Mouse (Mus musculus) ovary, postnatal 14 days (tissue): Measurements from ENCODE around the gene Sptssa.
"Not testable (repeated sequence)": the region's sequence is repeated elsewhere in the genome, so short reads cannot be mapped to it uniquely, and the experiment has no call there.

ENCODE experiments used
- DNase-seq: peaks from one replicate; pipeline ENCODE4 v3.0.0; 2022; ENCODE audit warnings: low spot score

Sptssa gene

GRCm38 (mm10) chr12:54656396-54657171 is at the start of gene Sptssa:
TSS of gene Sptssa (minus strand) at chr12:54656573.
- peak; percentile 90 for DNase-seq

- DNase-seq, result no peak
These were observed 43.0 kb upstream of the Sptssa start for GRCm38 (mm10) chr12:54699394-54699793.

DNA sequence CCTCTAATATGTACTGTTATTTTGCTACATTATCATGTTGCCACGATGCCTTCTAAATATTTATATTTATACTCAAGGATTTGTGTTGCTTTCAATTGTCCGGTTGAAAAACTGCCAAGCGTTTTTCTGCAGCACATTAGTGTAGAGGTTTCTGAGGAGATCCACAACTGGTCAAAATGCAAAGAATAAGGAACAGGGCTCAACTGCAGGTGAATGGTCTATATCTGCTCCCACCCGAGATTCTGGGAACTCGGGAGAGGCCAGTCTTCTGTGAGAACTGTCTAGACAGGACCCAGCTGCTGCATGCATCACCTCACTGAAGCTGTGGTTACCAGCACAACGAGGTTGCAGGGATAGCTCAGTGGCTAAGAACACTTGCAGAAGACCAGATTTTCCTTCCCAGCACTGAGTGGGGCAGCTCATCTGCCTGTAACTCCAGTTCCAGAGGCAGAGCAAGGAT is 41.4 kb upstream of the Sptssa start:
- DNase-seq, result no peak

DNA sequence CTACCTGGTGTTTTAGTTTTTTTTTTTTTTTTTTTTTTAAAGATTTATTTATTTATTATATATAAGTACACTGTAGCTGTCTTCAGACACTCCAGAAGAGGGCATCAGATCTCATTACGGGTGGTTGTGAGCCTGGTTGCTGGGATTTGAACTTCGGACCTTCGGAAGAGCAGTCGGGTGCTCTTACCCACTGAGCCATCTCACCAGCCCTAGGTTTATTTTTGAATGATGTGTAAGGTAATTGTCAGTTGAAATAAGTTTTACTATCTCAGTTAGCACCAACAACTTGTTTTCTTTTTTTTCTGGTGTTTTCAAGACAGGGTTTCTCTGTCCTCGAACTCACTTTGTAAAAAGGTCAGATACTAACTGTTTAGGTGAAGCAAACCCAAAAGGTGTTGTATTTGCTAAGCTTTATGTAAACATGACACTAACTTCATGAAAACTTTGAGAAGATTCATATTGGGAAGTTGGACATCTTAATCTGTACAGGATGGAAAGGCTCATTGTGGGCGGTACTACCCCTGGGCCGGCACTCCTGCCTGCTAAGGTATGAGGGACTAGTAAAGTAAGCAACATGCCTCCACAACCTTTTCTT is 40.7 kb upstream of the Sptssa start:
- DNase-seq, result no peak

DNA sequence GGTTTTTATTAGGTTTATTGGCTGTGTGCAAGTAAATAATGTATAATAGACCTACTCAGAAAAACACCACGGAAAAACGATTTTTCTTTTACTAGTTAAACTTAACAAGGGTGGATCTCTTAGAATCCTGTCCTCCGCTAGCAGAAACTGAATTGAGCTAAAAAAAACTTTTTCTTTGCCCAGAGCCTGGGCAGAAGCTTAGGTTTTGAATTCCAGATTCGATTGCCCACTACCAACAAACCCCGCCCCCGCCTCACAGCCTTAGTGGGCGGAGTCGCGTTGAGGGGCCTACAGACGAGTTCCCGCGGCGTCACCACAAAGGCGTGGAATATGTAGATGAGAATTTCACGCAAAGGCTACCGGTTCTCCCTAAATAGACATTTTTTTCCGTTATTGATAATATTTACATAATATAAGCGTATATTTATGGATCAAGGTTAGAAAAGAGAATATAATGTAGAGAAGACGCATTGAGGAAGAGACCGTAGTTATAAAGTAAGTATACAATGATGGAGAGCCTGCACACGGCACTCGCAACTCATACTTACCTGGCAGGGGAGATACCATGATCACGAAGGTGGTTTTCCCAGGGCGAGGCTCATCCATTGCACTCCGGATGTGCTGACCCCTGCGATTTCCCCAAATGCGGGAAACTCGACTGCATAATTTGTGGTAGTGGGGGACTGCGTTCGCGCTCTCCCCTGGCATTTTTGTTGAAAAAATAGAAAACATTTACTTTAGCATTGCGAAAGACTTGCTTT is 40.0 kb upstream of the Sptssa start:
- peak; percentile 89 for DNase-seq

DNA sequence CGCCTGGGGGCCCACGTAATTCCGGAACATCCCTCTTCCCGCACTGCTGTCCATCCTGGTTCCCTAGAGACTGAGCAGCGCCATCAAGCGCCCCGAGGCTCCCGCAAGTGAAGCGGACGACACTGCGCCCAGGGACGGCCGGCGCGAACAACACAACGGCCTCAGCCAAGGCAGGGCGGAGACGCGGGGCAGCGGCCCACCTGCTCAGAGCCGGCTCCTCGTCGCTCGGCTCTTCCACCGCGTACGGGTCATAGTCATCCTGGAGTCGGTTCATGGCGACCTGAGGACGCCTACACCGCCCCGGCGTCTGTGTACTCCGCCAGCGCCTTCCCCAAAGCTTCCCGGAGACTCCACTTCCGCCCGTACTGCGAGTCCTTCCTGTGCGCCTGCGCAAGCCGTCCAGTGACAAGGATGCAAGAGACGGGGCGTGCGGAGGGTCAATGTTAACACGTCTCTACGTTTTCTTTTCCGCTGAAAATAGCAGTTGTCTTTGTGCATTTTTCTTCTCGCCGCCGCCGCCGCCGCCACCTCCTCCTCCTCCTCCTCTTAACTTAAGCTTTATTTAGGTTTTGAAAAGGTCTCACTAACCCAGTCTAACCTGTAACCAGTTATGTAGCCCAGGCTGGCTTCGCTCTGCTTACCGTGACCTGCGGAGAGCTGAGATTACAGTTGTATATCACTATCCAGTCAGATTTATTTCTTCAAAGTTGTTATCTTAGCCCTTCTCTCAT is 39.3 kb upstream of the Sptssa start, which contains the start of gene Eapp:
Eapp (minus strand) TSS at position 387 of the 731 bp plus-strand sequence.
- DNase-seq, result peak; percentile 91

DNA sequence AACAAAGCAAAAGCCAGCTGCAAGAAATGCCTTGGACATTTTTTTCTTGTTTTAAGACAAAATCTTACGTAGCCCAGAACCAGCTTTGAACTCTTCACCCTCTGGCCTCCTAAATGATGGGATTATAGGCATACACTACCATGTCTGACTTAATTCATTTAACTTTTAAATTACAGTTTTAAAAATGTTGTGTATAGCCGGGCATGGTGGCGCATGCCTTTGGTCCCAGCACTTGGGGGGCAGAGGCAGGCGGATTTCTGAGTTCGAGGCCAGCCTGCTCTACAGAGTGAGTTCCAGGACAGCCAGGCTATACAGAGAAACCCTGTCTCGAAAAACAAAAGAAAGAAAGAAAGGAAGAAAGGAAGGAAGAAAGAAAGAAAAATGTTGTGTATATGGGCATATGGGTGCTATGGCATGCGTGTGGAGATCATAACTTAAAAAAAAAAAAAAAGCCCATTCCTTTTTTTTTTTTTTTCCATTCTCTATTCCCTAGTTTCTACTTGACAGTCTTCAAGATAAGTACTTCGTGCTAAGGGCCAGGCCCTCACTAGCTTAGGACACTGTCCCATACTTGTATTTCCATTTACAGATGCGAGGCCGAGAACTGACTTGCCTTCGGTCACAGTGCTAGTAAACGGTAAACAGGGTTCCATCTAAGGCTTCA is 38.6 kb upstream of the Sptssa start:
- no peak for DNase-seq

- DNase-seq, result no peak
These were observed 32.7 kb upstream of the Sptssa start for GRCm38 (mm10) chr12:54689082-54689481.

GRCm38 (mm10) chr12:54683182-54683581 is 26.8 kb upstream of the Sptssa start:
- no peak for DNase-seq

DNA sequence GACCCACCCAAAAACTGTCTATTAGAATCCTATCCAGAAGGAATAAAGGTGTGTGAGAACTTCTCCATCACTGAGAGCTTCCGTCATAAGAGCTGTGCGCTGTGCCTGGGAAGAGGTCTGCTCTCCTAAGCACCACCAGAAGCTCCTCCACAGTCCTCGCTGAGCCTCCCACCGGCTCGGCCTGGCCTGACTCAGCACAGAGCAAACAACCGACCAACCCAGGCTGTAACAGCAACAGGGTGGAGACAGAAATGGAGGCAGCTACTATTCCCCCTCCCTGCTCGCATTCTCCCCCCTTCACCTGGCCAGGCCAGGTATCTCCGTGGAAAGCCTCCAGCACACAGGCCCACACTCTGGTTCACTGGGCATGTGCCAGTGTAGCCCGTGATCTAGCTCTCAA is 20.3 kb upstream of the Sptssa start:
- no peak for DNase-seq

- no peak for DNase-seq
These were observed 19.0 kb upstream of the Sptssa start for GRCm38 (mm10) chr12:54675396-54675795.

GRCm38 (mm10) chr12:54671262-54671661 is 14.9 kb upstream of the Sptssa start:
- no peak for DNase-seq

DNA sequence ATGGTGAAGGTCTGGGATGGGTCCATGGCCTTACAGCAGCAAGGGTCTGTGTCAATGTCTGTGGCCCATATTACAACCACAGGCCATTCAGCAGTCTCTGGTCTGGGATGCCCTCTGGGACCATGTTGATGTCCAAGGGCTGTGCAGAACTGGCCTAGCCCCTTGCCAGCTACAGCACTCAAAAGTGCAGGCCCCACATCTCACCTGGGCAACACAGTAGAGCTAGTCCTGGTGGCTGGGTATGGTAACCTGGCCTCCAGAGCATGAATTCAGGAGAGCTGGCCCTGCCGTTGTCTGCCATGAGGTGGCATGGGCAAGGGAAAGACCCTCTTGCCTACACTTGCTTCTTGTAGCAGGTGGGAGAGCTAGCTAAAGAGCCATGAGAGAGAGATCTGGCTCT is 11.8 kb upstream of the Sptssa start:
- DNase-seq, result no peak

DNA sequence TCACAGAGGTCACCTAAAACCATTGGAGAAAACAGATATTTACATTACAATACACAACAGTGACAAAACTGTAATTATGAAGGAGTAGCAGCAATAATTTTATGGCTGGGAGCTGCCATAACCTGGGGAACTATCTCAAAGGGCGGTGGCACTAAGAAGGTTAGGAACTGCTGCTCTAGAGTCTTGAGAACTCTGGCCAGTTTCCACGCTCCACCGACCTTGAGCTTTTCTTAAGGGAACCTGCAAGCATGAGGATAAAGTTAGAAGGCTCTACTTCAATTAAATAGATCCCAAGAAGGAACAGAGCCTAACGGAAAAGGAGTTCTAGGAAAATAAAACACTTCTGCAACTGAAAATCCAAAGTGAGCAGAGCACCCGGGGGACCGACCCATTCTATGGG is 9.2 kb upstream of the Sptssa start:
- DNase-seq, result no peak

- DNase-seq, result not testable (repeated sequence)
These were observed 5.1 kb upstream of the Sptssa start for GRCm38 (mm10) chr12:54661470-54661869.

DNA sequence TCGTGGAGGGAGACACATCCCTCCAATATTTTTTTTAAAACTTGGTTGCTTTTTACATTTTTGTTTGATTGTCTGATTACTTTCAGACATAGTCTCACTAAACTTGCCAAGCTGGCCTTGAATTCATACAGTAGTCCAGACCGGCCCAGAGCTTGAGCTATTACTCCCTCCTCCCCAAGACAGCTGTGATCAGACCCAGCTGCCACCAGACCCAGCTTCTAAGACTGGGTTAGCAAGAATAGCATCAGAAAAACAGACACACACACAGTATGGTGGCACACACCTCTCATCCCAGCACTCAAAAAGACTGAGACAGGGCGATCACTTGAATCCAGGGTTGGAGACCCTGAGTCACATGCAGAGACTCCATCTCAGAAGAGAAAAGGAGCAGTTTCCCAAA is 3.5 kb upstream of the Sptssa start:
- no peak for DNase-seq

- no peak for DNase-seq
These were observed 2.2 kb upstream of the Sptssa start for GRCm38 (mm10) chr12:54658425-54659092.

DNA sequence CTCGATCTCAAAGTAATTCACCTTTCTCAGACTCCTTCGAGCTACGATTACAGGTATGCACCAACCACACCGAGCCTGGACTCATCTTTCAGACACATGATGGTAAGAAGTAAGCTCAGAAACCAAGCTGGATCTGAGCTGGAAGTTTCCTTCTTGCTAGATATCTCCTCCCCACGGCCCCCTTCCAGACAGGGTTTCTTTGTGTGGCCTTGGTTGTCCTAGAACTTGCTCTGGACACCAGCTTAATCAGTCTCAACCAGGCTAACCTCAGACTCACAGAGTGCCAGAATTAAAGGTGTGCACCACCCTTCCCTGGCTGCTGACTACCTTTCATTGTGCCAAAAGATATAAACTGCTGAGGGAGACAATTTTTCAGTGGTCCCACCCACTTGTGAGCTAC is 1.6 kb upstream of the Sptssa start:
- DNase-seq, result no peak

- no peak for DNase-seq
These were observed 853 bp upstream of the Sptssa start for GRCm38 (mm10) chr12:54657226-54657625.

- DNase-seq, result no peak
These were observed 356 bp downstream of the Sptssa start for GRCm38 (mm10) chr12:54656039-54656395.
